ENCODE assay signal across 8 mouse cellular contexts in the genomic region with DNA sequence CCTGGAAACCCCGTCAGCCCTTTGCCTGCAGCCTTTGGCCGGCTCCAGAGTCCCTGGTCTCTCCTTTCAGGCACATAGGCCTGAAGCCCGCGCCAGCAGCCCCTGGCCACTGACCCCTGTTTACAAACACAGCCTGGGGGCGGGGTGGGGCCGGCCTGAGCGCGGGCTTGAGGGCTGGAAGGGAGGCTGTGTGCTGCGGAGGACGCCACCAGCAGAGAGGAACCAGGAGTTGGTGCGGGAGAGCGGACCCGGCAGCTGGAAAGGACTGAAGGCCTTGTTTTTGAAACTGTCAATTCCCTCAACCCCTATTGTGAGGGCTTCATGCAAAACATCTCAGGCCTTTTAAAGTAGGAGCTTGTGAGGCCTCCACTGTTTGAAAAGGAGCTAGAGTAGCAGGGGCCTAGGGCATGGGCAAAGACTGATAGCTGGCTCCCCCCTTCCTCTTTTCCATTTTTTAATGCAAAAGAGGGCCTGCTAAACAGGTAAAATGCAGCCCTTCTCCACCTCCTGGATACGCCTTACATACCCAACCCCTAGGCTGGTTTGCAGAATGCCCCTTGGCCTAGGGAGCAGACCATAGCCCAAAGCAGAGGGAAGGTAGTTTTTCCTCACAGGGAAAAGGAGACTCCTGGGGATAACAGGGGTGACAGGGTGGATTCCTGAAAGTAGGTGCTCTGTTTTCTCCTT. TPM values are rescaled to one million over a fixed set of nuclear protein-coding genes. Genes with fewer than 3 reads are reported as not detected.
DNase-seq lines count a peak whose midpoint lies in the region; ATAC-seq and TF ChIP-seq lines count a peak whose summit lies in the region.

No protein-coding gene starts in this region.

- no peak for TF ChIP-seq POLR2A in kidney, adult 2 months (IDR thresholded peaks at IDR 0.05; ENCODE audit: low read depth, low read length)

- peaks cover 49% of the 10 kb centered on the region for H3K4me1 ChIP-seq in embryonic facial prominence, embryonic 12.5 days
- H3K4me1 ChIP-seq in kidney, adult 2 months (ENCODE audit: control insufficient read depth, insufficient read depth, low read length) = peaks cover 17% of the 10 kb centered on the region; the same call in 1 of the 2 replicates
- peaks cover 41% of the 10 kb centered on the region for H3K4me1 ChIP-seq in midbrain, embryonic 11.5 days (ENCODE audit: control insufficient read depth, insufficient read depth, low read length)

- H3K27me3 ChIP-seq in embryonic facial prominence, embryonic 12.5 days = no peaks in the 10 kb centered on the region
- H3K27me3 ChIP-seq in kidney, adult 2 months (replicated peaks; ENCODE audit: control insufficient read depth, insufficient read depth, low read length) = no peaks in the 10 kb centered on the region
- H3K27me3 ChIP-seq in midbrain, embryonic 11.5 days (ENCODE audit: control insufficient read depth, insufficient read depth, low read length) = no peaks in the 10 kb centered on the region

- DNase-seq in layer of hippocampus, adult 2 months (ENCODE audit: low spot score in 2 of 2) = no peak
- DNase-seq in layer of hippocampus, adult 8-10 months (ENCODE audit: low spot score in 2 of 2) = no peak
- peak; percentile 71 for DNase-seq in kidney, adult 2 months
- DNase-seq in midbrain, embryonic 11.5 days (ENCODE audit: low spot score, missing footprints) = peak; percentile 98
- DNase-seq in urinary bladder, postnatal 14 days (ENCODE audit: low spot score) = no peak
- no peak for DNase-seq in thymus, postnatal 4 days
- DNase-seq in gastrocnemius, adult 2 months = no peak

- H3K4me3 ChIP-seq in layer of hippocampus, adult 2 months = no peak overlapping the region
- H3K4me3 ChIP-seq in embryonic facial prominence, embryonic 12.5 days = peak overlapping the region; percentile 32
- H3K4me3 ChIP-seq in kidney, adult 2 months (ENCODE audit: insufficient read depth, low read depth, low read length) = no peak overlapping the region
- H3K4me3 ChIP-seq in midbrain, embryonic 11.5 days (ENCODE audit: low read depth, low read length) = peak overlapping the region; percentile 50
- no peak overlapping the region for H3K4me3 ChIP-seq in gastrocnemius, adult 2 months

- ATAC-seq in embryonic facial prominence, embryonic 12.5 days (ENCODE audit: insufficient number of reproducible peaks, insufficient read depth, low FRiP score, low TSS enrichment) = no peak
- peak; percentile 93 for ATAC-seq in midbrain, embryonic 11.5 days (ENCODE audit: low FRiP score)

- H3K9me3 ChIP-seq in embryonic facial prominence, embryonic 12.5 days = no peaks in the 10 kb centered on the region
- no peaks in the 10 kb centered on the region for H3K9me3 ChIP-seq in midbrain, embryonic 11.5 days (ENCODE audit: control insufficient read depth, low read length)

- WGBS in embryonic facial prominence, embryonic 12.5 days = 5% methylated on average over 14 of the region's 14 CpGs
- WGBS in kidney, adult 2 months = 52% methylated on average over 14 of the region's 14 CpGs
- under 1% methylated on average over 14 of the region's 14 CpGs for WGBS in midbrain, embryonic 11.5 days

- H3K27ac ChIP-seq in layer of hippocampus, adult 2 months = peak overlapping the region; percentile 74
- H3K27ac ChIP-seq in embryonic facial prominence, embryonic 12.5 days = peak overlapping the region; percentile 88
- H3K27ac ChIP-seq in kidney, adult 2 months (ENCODE audit: insufficient read depth, low read depth, low read length) = no peak overlapping the region
- H3K27ac ChIP-seq in midbrain, embryonic 11.5 days (ENCODE audit: low read depth, low read length) = peak overlapping the region; percentile 98
- H3K27ac ChIP-seq in gastrocnemius, adult 2 months = no peak overlapping the region

- H3K9ac ChIP-seq in embryonic facial prominence, embryonic 12.5 days = peak overlapping the region; percentile 72
- H3K9ac ChIP-seq in midbrain, embryonic 11.5 days (ENCODE audit: low read length) = peak overlapping the region; percentile 98

- no peaks in the 10 kb centered on the region for H3K36me3 ChIP-seq in embryonic facial prominence, embryonic 12.5 days
- no peaks in the 10 kb centered on the region for H3K36me3 ChIP-seq in kidney, adult 2 months (ENCODE audit: control insufficient read depth, insufficient read depth, low read length)
- H3K36me3 ChIP-seq in midbrain, embryonic 11.5 days (ENCODE audit: control insufficient read depth, insufficient read depth, low read length) = no peaks in the 10 kb centered on the region

- intact Hi-C loops in gastrocnemius, adult 2 months (cut with DNase I) = no loop called here

- peak overlapping the region; percentile 79 for H3K4me2 ChIP-seq in embryonic facial prominence, embryonic 12.5 days (replicated peaks)
- H3K4me2 ChIP-seq in midbrain, embryonic 11.5 days = peak overlapping the region; percentile 94

- no peak for TF ChIP-seq CTCF in layer of hippocampus, adult 2 months (conservative IDR thresholded peaks at IDR 0.05)
- no peak for TF ChIP-seq CTCF in kidney, adult 2 months (conservative IDR thresholded peaks at IDR 0.05; ENCODE audit: insufficient read depth, insufficient read length, low read depth, low read length)
- no peak for TF ChIP-seq CTCF in gastrocnemius, adult 2 months (IDR thresholded peaks at IDR 0.05)

RNA-seq across cellular contexts. Expression of a gene that starts 3.8 kb away (rescaled TPM):
- total RNA-seq in layer of hippocampus, adult 2 months (2021) = 1 to 10 TPM; 4.2 to 4.3 TPM
- total RNA-seq in layer of hippocampus, adult 8-10 months (2022) = 1 to 10 TPM; 3.8 to 6.3 (median 5.1) TPM
- 16.4 and 18.7 TPM in 2 replicates for polyA plus RNA-seq in embryonic facial prominence, embryonic 12.5 days (2016; fragmentation: Nextera tagmentation; extraction: Ambion mirVana)
- polyA plus RNA-seq in kidney, adult 2 months (2012; rRNA removed) = 1.7 and 2.8 TPM in 2 replicates
- polyA plus RNA-seq in midbrain, embryonic 11.5 days (2014; fragmentation: Nextera tagmentation; extraction: Ambion mirVana) = 10.5 and 11.6 TPM in 2 replicates
- under 1 TPM; 0.20 to 0.59 TPM for total RNA-seq in gastrocnemius, adult 2 months (2021)

RNA-seq across cellular contexts. Expression of a gene that starts 7.5 kb away (rescaled TPM):
- total RNA-seq in layer of hippocampus, adult 2 months (2021) = 10 to 100 TPM; 16.8 to 16.9 TPM
- 10 to 100 TPM; 12.9 to 16.1 (median 13.9) TPM for total RNA-seq in layer of hippocampus, adult 8-10 months (2022)
- 14.2 and 14.7 TPM in 2 replicates for polyA plus RNA-seq in embryonic facial prominence, embryonic 12.5 days (2016; fragmentation: Nextera tagmentation; extraction: Ambion mirVana)
- polyA plus RNA-seq in kidney, adult 2 months (2012; rRNA removed) = 2.4 and 3.7 TPM in 2 replicates
- 22.9 and 23.4 TPM in 2 replicates for polyA plus RNA-seq in midbrain, embryonic 11.5 days (2014; fragmentation: Nextera tagmentation; extraction: Ambion mirVana)
- total RNA-seq in gastrocnemius, adult 2 months (2021) = under 1 TPM; 0.14 to 0.46 TPM

RNA-seq across cellular contexts. Expression of a gene that starts 13.7 kb away (rescaled TPM):
- total RNA-seq in layer of hippocampus, adult 2 months (2021) = 10 to 100 TPM; 63.6 to 67.6 TPM
- total RNA-seq in layer of hippocampus, adult 8-10 months (2022) = 10 to 100 TPM; 52.2 to 67.9 (median 61.5) TPM
- 69.9 and 73.8 TPM in 2 replicates for polyA plus RNA-seq in embryonic facial prominence, embryonic 12.5 days (2016; fragmentation: Nextera tagmentation; extraction: Ambion mirVana)
- polyA plus RNA-seq in kidney, adult 2 months (2012; rRNA removed) = 29.3 and 32.7 TPM in 2 replicates
- 54.1 and 57.2 TPM in 2 replicates for polyA plus RNA-seq in midbrain, embryonic 11.5 days (2014; fragmentation: Nextera tagmentation; extraction: Ambion mirVana)
- 10 to 100 TPM; 24.0 to 24.1 TPM for total RNA-seq in gastrocnemius, adult 2 months (2021)

RNA-seq across cellular contexts. Expression of a gene that starts 44.6 kb away (rescaled TPM):
- total RNA-seq in layer of hippocampus, adult 2 months (2021) = not detected
- total RNA-seq in layer of hippocampus, adult 8-10 months (2022) = not detected
- not detected in 2 replicates for polyA plus RNA-seq in embryonic facial prominence, embryonic 12.5 days (2016; fragmentation: Nextera tagmentation; extraction: Ambion mirVana)
- polyA plus RNA-seq in kidney, adult 2 months (2012; rRNA removed) = 0.41 TPM in 1 of 2 replicates, not detected in the other
- not detected in 2 replicates for polyA plus RNA-seq in midbrain, embryonic 11.5 days (2014; fragmentation: Nextera tagmentation; extraction: Ambion mirVana)
- not detected for total RNA-seq in gastrocnemius, adult 2 months (2021)

Comparison
In these comparisons a context has a peak if more than half of its experiments do, and no peak if none do; other contexts are left out.
1. DNase-seq: peak in kidney, adult 2 months (single experiment) and midbrain, embryonic 11.5 days (single experiment); none in layer of hippocampus, adult 2 months (0 of 2), layer of hippocampus, adult 8-10 months (0 of 2), urinary bladder, postnatal 14 days (single experiment), thymus, postnatal 4 days (single experiment) and gastrocnemius, adult 2 months (single experiment).
2. H3K27ac ChIP-seq: peak in layer of hippocampus, adult 2 months (single experiment), embryonic facial prominence, embryonic 12.5 days (single experiment) and midbrain, embryonic 11.5 days (single experiment); none in kidney, adult 2 months (single experiment) and gastrocnemius, adult 2 months (single experiment).
3. H3K4me3 ChIP-seq: peak in embryonic facial prominence, embryonic 12.5 days (single experiment) and midbrain, embryonic 11.5 days (single experiment); none in layer of hippocampus, adult 2 months (single experiment), kidney, adult 2 months (single experiment) and gastrocnemius, adult 2 months (single experiment).
4. RNA of a gene that starts 7.5 kb away (total RNA-seq): 16.8 to 16.9 TPM in layer of hippocampus, adult 2 months and 12.9 to 16.1 TPM in layer of hippocampus, adult 8-10 months; 0.14 to 0.46 TPM in gastrocnemius, adult 2 months; every median in the first group is over 4 times any median in the second.